Mouse (Mus musculus): ENCODE results near the gene 4833423E24Rik. TPM values are rescaled to one million over a fixed set of nuclear protein-coding genes. Genes with fewer than 3 reads are reported as not detected.

The 4833423E24Rik gene
- polyA plus RNA-seq, 1 experiment from 2014 or later = 3.2 TPM

DNA sequence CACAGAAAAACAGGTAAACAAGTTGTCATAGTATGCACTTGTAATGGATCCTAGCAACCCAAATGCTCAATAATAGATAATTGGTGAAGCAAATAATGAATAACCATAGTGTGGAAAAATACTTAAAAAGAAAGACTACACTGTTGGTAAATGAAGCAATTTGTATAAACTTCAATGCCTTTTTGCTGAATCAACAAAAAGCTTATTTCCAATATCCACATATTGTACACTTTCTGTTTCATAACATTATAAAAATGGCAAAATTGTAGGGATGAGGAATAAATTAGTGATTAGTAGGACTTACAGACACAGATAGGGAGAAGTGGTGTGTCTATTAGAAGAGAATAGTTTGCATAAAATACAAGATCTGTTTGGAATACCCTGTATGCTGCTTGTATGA lies 76.3 kb downstream of the 4833423E24Rik start:
- H3K27me3 ChIP-seq (replicated peaks; ENCODE audit: insufficient read depth, low read length) = no peaks in the 10 kb centered on the region
- no peaks in the 10 kb centered on the region for H3K9me3 ChIP-seq (ENCODE audit: low read length)
- DNase-seq (ENCODE audit: low spot score) (no peak), ATAC-seq (no peak)
- TF ChIP-seq EP300 (IDR thresholded peaks at IDR 0.05) (no peak), CTCF (IDR thresholded peaks at IDR 0.05) (no peak)
- H3K9ac ChIP-seq (replicated peaks; ENCODE audit: low read depth) = no peak overlapping the region
- no peak overlapping the region for H3K27ac ChIP-seq (ENCODE audit: low read length)
- H3K4me2 ChIP-seq (replicated peaks; ENCODE audit: low read depth, low read length) = no peak overlapping the region
- no peak overlapping the region for H3K4me3 ChIP-seq (ENCODE audit: low read depth, low read length)
- H3K36me3 ChIP-seq (ENCODE audit: insufficient read depth, low read length) = no peaks in the 10 kb centered on the region
- no peaks in the 10 kb centered on the region for H3K4me1 ChIP-seq (ENCODE audit: insufficient read depth, low read depth, low read length)

DNA sequence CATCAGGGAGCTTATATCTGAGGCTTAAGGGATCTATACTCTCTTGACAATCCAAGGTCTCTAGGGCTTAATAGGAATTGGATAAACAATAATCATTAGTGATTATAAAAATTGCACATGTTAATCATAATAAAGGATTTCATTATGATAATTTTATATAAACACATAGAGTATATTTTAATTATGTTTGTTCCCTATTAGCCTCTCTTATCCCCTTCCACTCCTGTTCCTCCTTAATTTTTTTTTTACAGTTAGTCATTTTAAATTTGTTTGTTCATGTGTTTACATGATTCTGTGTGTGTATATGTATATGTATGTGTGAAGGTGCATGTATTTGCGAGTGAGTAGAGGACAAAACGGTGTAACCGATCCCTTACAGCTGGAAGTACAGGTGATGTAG lies 82.5 kb downstream of the 4833423E24Rik start, which contains the start of gene Olfr994:
Gene Olfr994 (minus strand): TSS at position 101 of the 400 bp plus-strand sequence.
- Histone ChIP-seq H3K27me3 (replicated peaks; ENCODE audit: insufficient read depth, low read length) (no peaks in the 10 kb centered on the region), H3K27ac (ENCODE audit: low read length) (no peak within 1 kb of the TSS), H3K4me1 (ENCODE audit: insufficient read depth, low read depth, low read length) (no peaks in the 10 kb centered on the region), H3K4me2 (replicated peaks; ENCODE audit: low read depth, low read length) (no peak within 1 kb of the TSS), H3K4me3 (ENCODE audit: low read depth, low read length) (no peak within 1 kb of the TSS), H3K9ac (replicated peaks; ENCODE audit: low read depth) (no peak within 1 kb of the TSS), H3K36me3 (ENCODE audit: insufficient read depth, low read length) (no peaks in the 10 kb centered on the region), H3K9me3 (ENCODE audit: low read length) (no peaks in the 10 kb centered on the region)
- ATAC-seq = no peak
- DNase-seq (ENCODE audit: low spot score) = no peak
- WGBS = 79% methylated on average over 3 of the region's 3 CpGs
- TF ChIP-seq CTCF (IDR thresholded peaks at IDR 0.05) (no peak), EP300 (IDR thresholded peaks at IDR 0.05) (no peak)

Other genes starting within 250 kb of the 4833423E24Rik start
- gene Olfr987, start 179.7 kb downstream of the 4833423E24Rik start, polyA plus RNA-seq (2015; fragmentation: Nextera tagmentation; extraction: Ambion mirVana) = not detected in 2 replicates
- gene Olfr988, start 155.8 kb downstream of the 4833423E24Rik start, polyA plus RNA-seq (2015; fragmentation: Nextera tagmentation; extraction: Ambion mirVana) = not detected in 2 replicates
- not detected in 2 replicates for gene Olfr992, start 109.6 kb downstream of the 4833423E24Rik start, polyA plus RNA-seq (2015; fragmentation: Nextera tagmentation; extraction: Ambion mirVana)
- gene Olfr993, start 104.1 kb downstream of the 4833423E24Rik start, polyA plus RNA-seq (2015; fragmentation: Nextera tagmentation; extraction: Ambion mirVana) = not detected in 2 replicates
- gene Olfr994, start 82.6 kb downstream of the 4833423E24Rik start, polyA plus RNA-seq (2015; fragmentation: Nextera tagmentation; extraction: Ambion mirVana) = not detected in 2 replicates
- not detected in 2 replicates for gene Olfr995, start 75.4 kb downstream of the 4833423E24Rik start, polyA plus RNA-seq (2015; fragmentation: Nextera tagmentation; extraction: Ambion mirVana)
- not detected in 2 replicates for gene Olfr996, start 60.2 kb upstream of the 4833423E24Rik start, polyA plus RNA-seq (2015; fragmentation: Nextera tagmentation; extraction: Ambion mirVana)
- not detected in 2 replicates for gene Olfr998, start 69.9 kb upstream of the 4833423E24Rik start, polyA plus RNA-seq (2015; fragmentation: Nextera tagmentation; extraction: Ambion mirVana)
- not detected in 2 replicates for gene Olfr1000, start 92.9 kb upstream of the 4833423E24Rik start, polyA plus RNA-seq (2015; fragmentation: Nextera tagmentation; extraction: Ambion mirVana)
- gene Olfr1002, start 131.7 kb upstream of the 4833423E24Rik start, polyA plus RNA-seq (2015; fragmentation: Nextera tagmentation; extraction: Ambion mirVana) = not detected in 2 replicates
- not detected in 2 replicates for gene Olfr154, start 145.4 kb upstream of the 4833423E24Rik start, polyA plus RNA-seq (2015; fragmentation: Nextera tagmentation; extraction: Ambion mirVana)
- gene Olfr1006, start 159.7 kb upstream of the 4833423E24Rik start, polyA plus RNA-seq (2015; fragmentation: Nextera tagmentation; extraction: Ambion mirVana) = not detected in 2 replicates
- gene Olfr1008, start 170.4 kb upstream of the 4833423E24Rik start, polyA plus RNA-seq (2015; fragmentation: Nextera tagmentation; extraction: Ambion mirVana) = not detected in 2 replicates
- gene Olfr1009, start 196.4 kb upstream of the 4833423E24Rik start, polyA plus RNA-seq (2015; fragmentation: Nextera tagmentation; extraction: Ambion mirVana) = not detected in 2 replicates
- not detected in 2 replicates for gene Olfr1012, start 243.7 kb upstream of the 4833423E24Rik start, polyA plus RNA-seq (2015; fragmentation: Nextera tagmentation; extraction: Ambion mirVana)
- not detected in 2 replicates for gene Olfr1013, start 248.1 kb upstream of the 4833423E24Rik start, polyA plus RNA-seq (2015; fragmentation: Nextera tagmentation; extraction: Ambion mirVana)